Mouse (Mus musculus): ENCODE data around the gene Cpeb3. TPM values are rescaled to one million over a fixed set of nuclear protein-coding genes. Genes with fewer than 3 reads are reported as not detected.

Gene Cpeb3
- polyA plus RNA-seq, 1 experiment: 0.21 TPM

DNA sequence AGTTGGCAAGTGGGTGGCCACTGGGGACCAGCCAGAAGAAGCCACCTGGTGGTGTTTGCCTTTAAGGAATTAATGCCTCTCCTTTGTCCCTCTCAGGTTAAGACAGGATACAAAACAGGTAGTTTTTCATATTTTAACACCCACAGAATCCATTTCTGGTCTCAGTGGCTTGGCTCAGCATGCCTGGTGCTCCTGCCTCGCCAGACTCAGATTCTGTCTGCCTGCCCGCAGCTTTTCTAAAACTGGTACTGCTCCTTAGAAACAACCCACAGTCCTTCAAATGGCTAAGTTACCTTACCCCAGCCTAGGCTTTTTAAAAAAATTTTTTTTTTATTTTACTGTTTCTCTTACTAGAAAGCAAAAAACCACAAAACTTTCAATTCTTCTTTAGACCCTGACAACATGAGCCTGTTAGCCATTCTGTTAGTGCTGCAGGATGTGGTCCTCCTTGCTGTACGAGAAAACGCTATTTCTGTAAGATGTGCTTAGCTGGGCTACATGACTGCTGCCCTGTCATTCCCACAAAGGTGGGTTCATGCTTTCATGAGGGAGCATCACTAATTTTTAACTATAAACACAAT, 152.3 kb downstream of the Cpeb3 start:
- TF ChIP-seq FLI1 (IDR thresholded peaks at IDR 0.05; ENCODE audit: low read length) (no peak), GATA1 (IDR thresholded peaks at IDR 0.05; ENCODE audit: borderline replicate concordance, low read length) (no peak)
- H3K4me1 ChIP-seq: peaks cover 12% of the 10 kb centered on the region
- H3K4me3 ChIP-seq (replicated peaks): no peak overlapping the region
- H3K36me3 ChIP-seq (replicated peaks; ENCODE audit: low read length): no peaks in the 10 kb centered on the region
- no peaks in the 10 kb centered on the region for H3K9me3 ChIP-seq
- peaks cover 20% of the 10 kb centered on the region for H3K27me3 ChIP-seq (replicated peaks)

DNA sequence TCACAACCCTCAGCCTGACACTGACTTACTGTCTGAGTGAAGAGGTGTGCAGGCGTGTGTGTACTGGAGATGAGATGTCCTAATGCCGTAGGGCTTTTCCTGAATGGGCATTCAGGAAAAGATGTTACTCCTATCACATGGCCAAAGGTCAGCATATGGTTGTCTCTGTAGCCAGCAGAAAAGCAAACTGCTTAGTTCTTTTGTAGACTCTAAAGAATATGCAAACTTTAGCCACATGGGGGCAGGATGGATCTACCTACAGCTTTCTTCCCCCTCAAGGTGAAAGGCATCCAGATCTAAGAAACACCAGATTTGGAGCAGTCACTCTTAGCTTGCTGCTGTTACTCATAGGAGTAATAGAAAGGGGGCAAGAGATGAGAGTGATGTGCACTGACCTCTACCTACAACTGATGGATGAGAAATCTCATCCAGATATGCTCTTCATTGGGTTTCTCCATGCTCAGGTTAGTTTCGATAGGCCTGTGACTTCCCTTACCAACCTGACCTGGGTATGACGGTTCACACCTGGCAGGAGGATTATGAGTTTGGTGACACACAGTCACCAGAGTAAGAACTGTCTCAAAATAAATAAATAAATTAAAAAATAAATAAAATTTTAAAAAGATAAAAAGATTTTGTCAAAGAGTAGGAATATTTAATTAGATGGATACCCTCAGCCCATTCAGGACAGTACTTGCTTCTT, 157.6 kb downstream of the Cpeb3 start:
- peaks cover 24% of the 10 kb centered on the region for H3K27me3 ChIP-seq (replicated peaks)
- no peaks in the 10 kb centered on the region for H3K36me3 ChIP-seq (replicated peaks; ENCODE audit: low read length)
- TF ChIP-seq FLI1 (IDR thresholded peaks at IDR 0.05; ENCODE audit: low read length) (no peak), GATA1 (IDR thresholded peaks at IDR 0.05; ENCODE audit: borderline replicate concordance, low read length) (no peak)
- no peak overlapping the region for H3K4me3 ChIP-seq (replicated peaks)
- H3K9me3 ChIP-seq: no peaks in the 10 kb centered on the region
- 0 out of 2 replicates have a peak, but pooled peaks cover 3% of the 10 kb centered on the region for H3K4me1 ChIP-seq

DNA sequence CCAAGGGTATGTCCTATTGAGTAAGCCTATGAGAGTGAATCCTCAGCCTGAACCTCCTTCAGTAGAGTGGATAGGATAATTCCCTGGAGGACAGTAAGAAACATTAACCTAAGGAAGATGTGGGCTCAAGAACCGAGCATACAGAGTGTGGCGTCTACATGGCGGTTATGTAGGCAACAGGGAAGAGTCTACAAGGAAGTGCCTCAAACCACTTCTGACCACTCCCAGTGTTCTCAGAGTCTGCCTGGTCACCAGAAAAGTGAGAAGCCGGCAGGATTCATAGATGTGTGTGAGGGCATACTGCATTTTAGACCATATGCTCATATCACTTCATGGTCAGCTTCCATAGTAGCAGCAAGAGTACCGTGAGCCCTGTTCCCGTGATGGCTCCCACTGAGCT, 159.9 kb downstream of the Cpeb3 start:
- H3K36me3 ChIP-seq (replicated peaks; ENCODE audit: low read length): no peaks in the 10 kb centered on the region
- 0 out of 2 replicates have a peak, but pooled peaks cover 3% of the 10 kb centered on the region for H3K4me1 ChIP-seq
- no peak for TF ChIP-seq GATA1 (IDR thresholded peaks at IDR 0.05; ENCODE audit: borderline replicate concordance, low read length)
- no peak for TF ChIP-seq FLI1 (IDR thresholded peaks at IDR 0.05; ENCODE audit: low read length)
- no peak overlapping the region for H3K4me3 ChIP-seq (replicated peaks)
- H3K27me3 ChIP-seq (replicated peaks): peaks cover 28% of the 10 kb centered on the region
- no peaks in the 10 kb centered on the region for H3K9me3 ChIP-seq

DNA sequence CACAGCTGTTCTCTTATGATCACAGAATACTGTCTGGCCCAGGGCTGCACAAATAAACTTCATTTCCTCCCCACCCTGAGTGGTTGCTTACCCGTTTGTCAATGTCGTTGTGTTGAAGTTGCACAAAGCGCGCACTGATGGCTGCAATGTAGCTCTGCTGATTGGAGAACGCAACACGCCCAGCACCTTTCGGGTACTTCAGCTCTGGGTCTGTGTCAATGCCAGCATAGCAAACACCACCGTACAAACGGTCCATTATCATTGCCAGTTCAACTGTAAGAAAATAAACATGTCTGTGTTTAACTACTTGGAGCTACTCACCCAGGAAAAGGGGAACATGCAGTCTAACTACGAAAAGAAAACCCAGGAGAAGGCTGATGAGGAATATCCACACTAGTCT, 164.0 kb downstream of the Cpeb3 start:
- TF ChIP-seq GATA1 (IDR thresholded peaks at IDR 0.05; ENCODE audit: borderline replicate concordance, low read length) (no peak), FLI1 (IDR thresholded peaks at IDR 0.05; ENCODE audit: low read length) (no peak)
- H3K36me3 ChIP-seq (replicated peaks; ENCODE audit: low read length): no peaks in the 10 kb centered on the region
- no peak overlapping the region for H3K4me3 ChIP-seq (replicated peaks)
- H3K4me1 ChIP-seq: no peaks in the 10 kb centered on the region
- peaks cover 17% of the 10 kb centered on the region for H3K27me3 ChIP-seq (replicated peaks)
- H3K9me3 ChIP-seq: no peaks in the 10 kb centered on the region

DNA sequence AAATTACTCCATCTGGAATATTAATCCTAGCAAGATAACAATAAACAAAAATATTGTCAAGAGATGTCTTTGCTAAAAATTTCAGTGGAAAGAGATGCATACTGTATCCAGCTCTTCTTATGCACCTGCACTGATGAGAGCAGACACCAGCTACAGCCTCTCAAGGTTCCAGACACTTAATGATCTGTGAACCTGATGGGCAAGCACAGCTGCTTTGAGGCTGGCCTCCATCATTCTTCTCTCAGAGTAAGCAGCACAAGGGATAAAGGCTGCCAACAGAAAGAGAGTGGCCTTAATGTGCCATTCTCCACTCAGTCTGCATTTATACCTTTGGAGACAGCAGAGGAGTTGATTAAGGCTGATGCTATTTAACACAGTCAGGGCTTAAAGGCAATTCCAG, 167.5 kb downstream of the Cpeb3 start:
- peaks cover 19% of the 10 kb centered on the region for H3K27me3 ChIP-seq (replicated peaks)
- H3K9me3 ChIP-seq: no peaks in the 10 kb centered on the region
- H3K4me3 ChIP-seq (replicated peaks): no peak overlapping the region
- H3K36me3 ChIP-seq (replicated peaks; ENCODE audit: low read length): no peaks in the 10 kb centered on the region
- TF ChIP-seq FLI1 (IDR thresholded peaks at IDR 0.05; ENCODE audit: low read length) (no peak), GATA1 (IDR thresholded peaks at IDR 0.05; ENCODE audit: borderline replicate concordance, low read length) (no peak)
- H3K4me1 ChIP-seq: no peaks in the 10 kb centered on the region

DNA sequence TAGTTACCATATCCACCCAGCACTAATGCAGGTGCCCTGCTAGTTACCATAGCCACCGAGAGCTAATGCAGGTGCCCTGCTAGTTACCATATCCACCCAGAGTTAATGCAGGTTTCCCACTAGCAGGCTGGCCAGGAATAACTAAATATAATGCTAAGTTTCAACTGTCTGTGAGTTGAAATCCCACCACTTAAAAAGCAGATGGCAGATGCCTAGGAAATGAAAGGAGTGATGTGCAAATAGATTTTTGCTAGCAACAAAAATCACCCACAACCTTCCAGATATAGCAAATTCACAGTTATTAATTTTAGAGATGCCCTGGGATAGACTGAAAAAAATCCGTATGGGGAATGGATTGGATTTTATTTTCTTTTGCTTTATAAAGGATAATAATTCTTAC, 176.0 kb downstream of the Cpeb3 start:
- no peaks in the 10 kb centered on the region; the same call in 1 of the 2 replicates for H3K4me1 ChIP-seq

DNA sequence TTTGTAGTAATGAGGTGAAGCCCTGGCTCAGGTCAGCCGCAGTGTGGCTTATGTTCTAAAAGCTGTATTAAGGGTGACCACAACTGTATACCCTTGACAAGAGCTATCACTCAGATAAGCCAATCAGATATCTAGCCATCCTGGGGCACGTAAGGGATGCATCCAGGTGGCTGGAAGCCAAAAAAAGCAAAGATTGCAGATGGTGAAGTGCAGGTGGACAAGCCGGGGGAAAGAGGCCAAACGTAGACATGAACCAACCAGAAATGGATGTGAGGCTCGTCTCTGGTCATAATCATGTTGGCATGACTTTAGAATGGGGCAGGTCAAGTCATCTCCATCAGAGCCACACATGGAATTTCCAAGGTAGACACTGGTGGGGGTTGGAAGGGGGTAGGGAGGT, 177.0 kb downstream of the Cpeb3 start:
- no peak overlapping the region for H3K4me3 ChIP-seq (replicated peaks)
- peaks cover 9% of the 10 kb centered on the region for H3K27me3 ChIP-seq (replicated peaks)
- peaks cover 7% of the 10 kb centered on the region for H3K9me3 ChIP-seq
- TF ChIP-seq FLI1 (IDR thresholded peaks at IDR 0.05; ENCODE audit: low read length) (no peak), GATA1 (IDR thresholded peaks at IDR 0.05; ENCODE audit: borderline replicate concordance, low read length) (no peak)
- H3K4me1 ChIP-seq: no peaks in the 10 kb centered on the region; the same call in 1 of the 2 replicates
- H3K36me3 ChIP-seq (replicated peaks; ENCODE audit: low read length): no peaks in the 10 kb centered on the region

More for the DNA sequence above, 176.0 kb downstream of the Cpeb3 start:
- no peaks in the 10 kb centered on the region for H3K9me3 ChIP-seq
- H3K27me3 ChIP-seq (replicated peaks): peaks cover 9% of the 10 kb centered on the region
- no peak overlapping the region for H3K4me3 ChIP-seq (replicated peaks)
- TF ChIP-seq GATA1 (IDR thresholded peaks at IDR 0.05; ENCODE audit: borderline replicate concordance, low read length): no peak
- TF ChIP-seq FLI1 (IDR thresholded peaks at IDR 0.05; ENCODE audit: low read length): no peak
- H3K36me3 ChIP-seq (replicated peaks; ENCODE audit: low read length): no peaks in the 10 kb centered on the region

DNA sequence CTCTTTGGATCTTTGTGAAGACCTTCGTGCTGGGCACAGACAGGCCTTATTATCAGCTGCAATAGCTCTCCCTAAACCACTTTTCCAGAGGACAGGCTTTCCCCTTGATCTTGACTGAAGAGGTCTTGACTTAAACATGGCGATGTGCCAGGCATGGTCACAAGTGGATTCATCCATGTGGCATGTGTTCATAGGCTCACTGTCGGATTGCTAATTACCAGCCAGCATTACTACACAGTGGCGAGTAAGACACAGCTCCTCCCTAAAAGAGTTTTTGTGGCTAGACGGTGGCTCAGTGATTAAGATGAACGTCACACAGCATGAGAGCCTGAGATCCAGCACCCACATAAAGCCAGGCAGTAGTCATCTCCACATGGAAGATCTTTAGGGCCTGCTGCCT, 178.6 kb downstream of the Cpeb3 start:
- peaks cover 7% of the 10 kb centered on the region for H3K9me3 ChIP-seq
- peaks cover 13% of the 10 kb centered on the region for H3K27me3 ChIP-seq (replicated peaks)
- no peak overlapping the region for H3K4me3 ChIP-seq (replicated peaks)
- no peaks in the 10 kb centered on the region; the same call in 1 of the 2 replicates for H3K4me1 ChIP-seq
- H3K36me3 ChIP-seq (replicated peaks; ENCODE audit: low read length): no peaks in the 10 kb centered on the region
- TF ChIP-seq GATA1 (IDR thresholded peaks at IDR 0.05; ENCODE audit: borderline replicate concordance, low read length) (no peak), FLI1 (IDR thresholded peaks at IDR 0.05; ENCODE audit: low read length) (no peak)

DNA sequence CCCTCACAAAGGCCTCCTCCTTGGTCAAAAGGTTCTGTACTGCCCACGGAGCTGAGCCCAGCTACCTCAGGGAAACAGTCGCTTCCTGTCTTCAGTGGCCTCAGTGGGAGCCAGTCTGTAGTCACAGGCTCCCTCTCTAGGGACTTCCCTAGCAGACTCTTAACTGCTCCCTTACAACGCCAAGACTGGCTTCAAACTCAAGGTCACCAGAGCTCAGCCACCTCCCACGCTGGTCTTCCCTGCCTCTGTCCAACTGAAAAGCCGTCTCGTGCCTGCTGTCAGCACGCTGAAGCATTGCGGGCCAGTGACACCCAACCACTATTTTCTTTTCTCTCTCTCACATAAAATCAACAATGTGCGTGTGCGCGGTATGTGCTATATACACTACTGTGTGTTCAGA, 182.0 kb downstream of the Cpeb3 start:
- Histone ChIP-seq H3K27me3 (replicated peaks) (peaks cover 8% of the 10 kb centered on the region), H3K4me1 (no peaks in the 10 kb centered on the region; the same call in 1 of the 2 replicates), H3K4me3 (replicated peaks) (no peak overlapping the region), H3K9me3 (peaks cover 7% of the 10 kb centered on the region), H3K36me3 (replicated peaks; ENCODE audit: low read length) (no peaks in the 10 kb centered on the region)
- TF ChIP-seq FLI1 (IDR thresholded peaks at IDR 0.05; ENCODE audit: low read length) (no peak), GATA1 (IDR thresholded peaks at IDR 0.05; ENCODE audit: borderline replicate concordance, low read length) (no peak)

DNA sequence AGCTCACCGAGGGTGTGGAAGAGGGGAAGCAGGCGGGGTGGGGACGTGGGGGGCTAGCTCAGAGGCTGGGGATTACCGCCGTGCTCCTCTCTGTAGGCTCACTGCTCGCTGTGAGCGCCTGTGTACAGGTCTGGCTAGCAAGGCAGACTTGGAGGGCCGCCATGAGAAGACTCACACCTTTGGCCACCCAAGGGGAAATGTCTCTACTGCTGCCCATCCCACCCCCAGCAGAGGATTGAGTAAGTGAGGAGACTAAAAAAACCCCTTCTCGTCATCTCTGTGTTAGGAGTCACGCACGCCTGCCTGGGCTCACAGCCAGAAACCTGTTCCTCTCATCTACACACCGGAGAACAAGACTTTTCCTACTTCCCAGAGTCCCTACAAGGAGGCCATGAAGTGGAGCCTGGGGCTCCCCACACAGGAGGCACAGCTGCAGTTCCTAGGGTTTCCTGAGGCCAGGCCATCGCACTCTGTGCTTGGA, 182.5 kb downstream of the Cpeb3 start:
- Histone ChIP-seq H3K9me3 (peaks cover 7% of the 10 kb centered on the region), H3K27me3 (replicated peaks) (peaks cover 8% of the 10 kb centered on the region), H3K4me1 (peaks cover 2% of the 10 kb centered on the region; the same call in 1 of the 2 replicates), H3K36me3 (replicated peaks; ENCODE audit: low read length) (no peaks in the 10 kb centered on the region), H3K4me3 (replicated peaks) (no peak overlapping the region)
- TF ChIP-seq FLI1 (IDR thresholded peaks at IDR 0.05; ENCODE audit: low read length) (no peak), GATA1 (IDR thresholded peaks at IDR 0.05; ENCODE audit: borderline replicate concordance, low read length) (no peak)
